Mouse (Mus musculus) forebrain, embryonic 14.5 days (tissue): ENCODE measurements around the gene Ulk4. TPM values are rescaled to one million over a fixed set of nuclear protein-coding genes. Genes with fewer than 3 reads are reported as not detected.
A peak's percentile ranks its signal among the peaks of the same experiment; 100 is the strongest.
"Not testable (repeated sequence)": the region's sequence is repeated elsewhere in the genome, so short reads cannot be mapped to it uniquely, and the experiment has no call there.

Source experiments
- ATAC-seq: fragments of 200-750 bp; cut with Nextera tagmentation; 2 replicates; pipeline ENCODE4 v1.8.0; 2017; ENCODE audit warnings: mild to moderate bottlenecking, moderate library complexity
- DNase-seq: peaks from one replicate; pipeline ENCODE4 v3.0.0-alpha.2; 2015; ENCODE audit warnings: low spot score
- H3K27ac ChIP-seq: fragments of 300-500 bp; sonication (generic); 2 replicates; pipeline ENCODE4 v1.5.1; 2014; ENCODE audit warnings: low read depth, mild to moderate bottlenecking, control low read depth, low read length, moderate library complexity
- H3K27me3 ChIP-seq: fragments of 300-500 bp; sonication (generic); replicated peaks from 2 replicates; pipeline ENCODE4 v1.6.1; 2014; ENCODE audit warnings: low read length, control low read depth, mixed read lengths; ENCODE audit not compliant: control insufficient read depth, insufficient read depth
- H3K36me3 ChIP-seq: fragments of 300-500 bp; sonication (generic); 2 replicates; pipeline ENCODE4 v1.6.1; 2014; ENCODE audit warnings: low read length, control low read depth; ENCODE audit not compliant: control insufficient read depth, insufficient read depth
- H3K4me1 ChIP-seq: fragments of 300-500 bp; sonication (generic); 2 replicates; pipeline ENCODE4 v1.6.1; 2014; ENCODE audit warnings: antibody characterized with exemption, low read length, control low read depth; ENCODE audit not compliant: control insufficient read depth, insufficient read depth
- H3K4me2 ChIP-seq: fragments of 300-500 bp; sonication (generic); 2 replicates; pipeline ENCODE4 v1.6.1; 2014; ENCODE audit warnings: mild to moderate bottlenecking, control low read depth, low read length
- H3K4me3 ChIP-seq: fragments of 300-500 bp; sonication (generic); 2 replicates; pipeline ENCODE4 v1.5.1; 2014; ENCODE audit warnings: low read depth, low read length, control low read depth
- H3K9ac ChIP-seq: fragments of 300-500 bp; sonication (generic); 2 replicates; pipeline ENCODE4 v1.6.1; 2014; ENCODE audit warnings: mild to moderate bottlenecking, low read length, control low read depth, moderate library complexity
- H3K9me3 ChIP-seq: fragments of 300-500 bp; sonication (generic); replicated peaks from 2 replicates; pipeline ENCODE4 v1.6.1; 2016; ENCODE audit warnings: low read length, control low read depth, mixed read lengths; ENCODE audit not compliant: control insufficient read depth
- WGBS: fragments of 180-500 bp; shearing (Covaris S2); extraction: QIAGEN DNeasy Blood & Tissue Kit; methylation state at CpG from one replicate; pipeline ENCODE4 v1.1.7; 2014; 5-methylcytosine and 5-hydroxymethylcytosine counted together
- polyA plus RNA-seq: library from polyadenylated mRNA; unstranded; fragments of >200 nt; fragmentation: Nextera tagmentation; extraction: Ambion mirVana; gene quantifications from 2 replicates; pipeline ENCODE4 v1.2.1, GENCODE M21; 2014

Gene Ulk4
- polyA plus RNA-seq, 1 experiment from 2014 or later: 131 TPM

DNA sequence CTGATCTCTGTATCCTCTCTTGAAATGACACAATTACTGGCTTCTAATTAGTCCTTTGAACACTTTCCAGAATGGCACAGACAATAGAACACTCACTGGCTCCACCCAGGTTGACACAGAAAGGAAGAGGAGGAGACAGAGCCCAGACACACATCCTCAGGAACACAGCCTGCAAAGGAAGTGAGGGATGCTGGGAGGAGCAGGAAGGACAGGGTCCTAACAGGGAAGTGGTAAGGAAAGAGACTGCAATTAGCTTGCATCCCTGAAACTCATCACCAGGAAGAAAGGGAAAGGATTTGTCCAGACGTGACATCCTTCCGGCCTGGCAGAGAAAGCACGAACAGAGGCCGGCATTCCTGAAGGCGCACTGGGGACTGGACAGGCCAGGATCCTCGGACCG lies 218.9 kb downstream of the Ulk4 start:
- Histone ChIP-seq H3K27me3 (no peaks in the 10 kb centered on the region), H3K4me1 (peaks cover 16% of the 10 kb centered on the region), H3K4me2 (no peak overlapping the region), H3K9ac (no peak overlapping the region), H3K9me3 (no peaks in the 10 kb centered on the region), H3K4me3 (no peak overlapping the region), H3K36me3 (no peaks in the 10 kb centered on the region), H3K27ac (no peak overlapping the region)
- DNase-seq: peak; percentile 58
- peak; percentile 59 for ATAC-seq
- 85% methylated on average over 7 of the region's 7 CpGs for whole genome bisulfite sequencing

DNA sequence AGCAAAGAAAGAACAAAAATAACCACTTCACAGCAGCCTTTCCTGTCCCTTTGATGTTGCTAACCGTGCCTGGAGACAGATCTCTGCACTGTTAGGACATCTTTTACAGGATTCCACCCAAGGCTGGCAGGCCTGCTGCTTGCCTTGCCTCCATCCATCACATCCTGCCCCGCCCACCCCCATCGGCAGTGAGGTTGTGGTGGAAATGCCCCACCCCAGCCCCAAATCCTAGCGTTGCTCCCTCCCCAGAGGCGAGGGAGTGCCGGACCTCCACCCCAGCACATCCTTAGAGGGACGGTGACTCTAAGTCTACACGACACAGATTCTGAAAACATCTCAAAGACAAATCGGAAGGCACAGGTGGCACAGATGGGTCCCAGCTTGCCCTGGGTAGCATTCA lies 219.6 kb downstream of the Ulk4 start:
- H3K4me1 ChIP-seq: peaks cover 10% of the 10 kb centered on the region
- WGBS: 67% methylated on average over 9 of the region's 9 CpGs
- H3K9me3 ChIP-seq: no peaks in the 10 kb centered on the region
- DNase-seq (no peak), ATAC-seq (no peak)
- no peak overlapping the region for H3K4me2 ChIP-seq
- no peaks in the 10 kb centered on the region for H3K27me3 ChIP-seq
- no peak overlapping the region for H3K9ac ChIP-seq
- no peak overlapping the region for H3K4me3 ChIP-seq
- no peaks in the 10 kb centered on the region for H3K36me3 ChIP-seq
- H3K27ac ChIP-seq: no peak overlapping the region

DNA sequence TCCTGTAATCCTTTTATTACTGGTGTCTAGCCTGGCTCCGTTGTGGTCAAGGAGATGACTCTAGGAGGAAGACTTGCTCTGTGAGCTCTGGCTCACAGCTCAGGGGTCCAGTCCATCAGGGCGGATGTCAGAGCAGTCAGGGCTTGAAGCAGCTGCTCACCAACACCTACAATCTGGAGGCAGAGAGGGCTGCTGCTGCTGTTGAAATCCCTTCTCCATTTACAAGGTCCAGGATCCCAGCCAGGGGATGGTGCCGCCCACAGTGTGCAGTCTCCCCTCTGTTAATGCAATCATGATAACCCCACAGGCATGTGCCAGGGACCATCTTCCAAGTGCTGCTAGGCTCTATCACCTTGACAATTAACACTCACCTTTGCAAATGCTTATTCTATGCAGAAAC lies 220.5 kb downstream of the Ulk4 start:
- DNase-seq (no peak), ATAC-seq (no peak)
- 91% methylated on average over 3 of the region's 3 CpGs for WGBS
- no peak overlapping the region for H3K4me2 ChIP-seq
- H3K9me3 ChIP-seq: no peaks in the 10 kb centered on the region
- H3K36me3 ChIP-seq: no peaks in the 10 kb centered on the region
- H3K4me1 ChIP-seq: 0 out of 2 replicates have a peak, but pooled peaks cover 2% of the 10 kb centered on the region
- H3K27me3 ChIP-seq: no peaks in the 10 kb centered on the region
- H3K9ac ChIP-seq: no peak overlapping the region
- H3K27ac ChIP-seq: no peak overlapping the region
- H3K4me3 ChIP-seq: no peak overlapping the region

DNA sequence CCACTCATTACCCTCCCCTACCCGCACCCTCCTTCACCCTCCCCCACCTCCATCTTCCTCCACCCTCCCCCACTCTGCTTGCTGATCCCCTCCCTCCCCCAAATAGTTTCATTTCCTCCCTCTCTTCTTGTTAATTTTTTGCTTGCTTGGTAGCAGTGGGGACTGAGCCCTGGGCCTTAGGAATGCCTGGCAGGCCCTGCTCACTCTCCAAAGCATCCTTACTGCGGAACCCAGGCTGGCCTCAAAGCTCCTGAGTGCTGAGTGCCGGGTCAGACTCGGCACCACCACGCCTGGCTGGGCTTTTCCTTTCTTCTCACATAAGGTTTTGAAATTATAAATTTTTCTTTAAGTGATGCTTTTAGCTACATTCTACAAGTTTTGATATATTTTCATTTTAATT lies 221.0 kb downstream of the Ulk4 start:
- Histone ChIP-seq H3K9ac (no peak overlapping the region), H3K4me3 (no peak overlapping the region), H3K27me3 (no peaks in the 10 kb centered on the region), H3K27ac (no peak overlapping the region), H3K4me2 (no peak overlapping the region), H3K9me3 (no peaks in the 10 kb centered on the region), H3K36me3 (no peaks in the 10 kb centered on the region), H3K4me1 (0 out of 2 replicates have a peak, but pooled peaks cover 2% of the 10 kb centered on the region)
- 73% methylated on average over 5 of the region's 5 CpGs for WGBS
- DNase-seq (no peak), ATAC-seq (no peak)

DNA sequence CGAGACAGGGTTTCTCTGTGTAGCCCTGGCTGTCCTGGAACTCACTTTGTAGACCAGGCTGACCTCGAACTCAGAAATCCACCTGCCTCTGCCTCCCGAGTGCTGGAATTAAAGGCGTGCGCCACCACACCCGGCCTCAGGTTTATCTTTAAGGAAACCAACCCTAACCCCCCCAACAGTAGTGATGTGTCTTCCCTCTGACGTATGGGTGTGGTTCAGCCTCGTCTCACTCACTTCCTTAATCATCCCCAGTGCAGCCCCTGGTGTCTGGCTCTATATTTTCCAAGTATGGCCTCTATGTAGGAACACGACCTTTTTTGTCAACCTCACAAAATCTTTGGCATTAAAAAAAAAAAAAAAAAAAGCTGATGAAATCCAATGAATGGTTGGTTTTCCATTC lies 231.3 kb downstream of the Ulk4 start:
- H3K4me3 ChIP-seq, H3K9me3 ChIP-seq, DNase-seq, H3K4me1 ChIP-seq, ATAC-seq, H3K27ac ChIP-seq, H3K9ac ChIP-seq, H3K27me3 ChIP-seq, H3K4me2 ChIP-seq, H3K36me3 ChIP-seq: not testable (repeated sequence)
- 87% methylated on average over 9 of the region's 9 CpGs for WGBS

DNA sequence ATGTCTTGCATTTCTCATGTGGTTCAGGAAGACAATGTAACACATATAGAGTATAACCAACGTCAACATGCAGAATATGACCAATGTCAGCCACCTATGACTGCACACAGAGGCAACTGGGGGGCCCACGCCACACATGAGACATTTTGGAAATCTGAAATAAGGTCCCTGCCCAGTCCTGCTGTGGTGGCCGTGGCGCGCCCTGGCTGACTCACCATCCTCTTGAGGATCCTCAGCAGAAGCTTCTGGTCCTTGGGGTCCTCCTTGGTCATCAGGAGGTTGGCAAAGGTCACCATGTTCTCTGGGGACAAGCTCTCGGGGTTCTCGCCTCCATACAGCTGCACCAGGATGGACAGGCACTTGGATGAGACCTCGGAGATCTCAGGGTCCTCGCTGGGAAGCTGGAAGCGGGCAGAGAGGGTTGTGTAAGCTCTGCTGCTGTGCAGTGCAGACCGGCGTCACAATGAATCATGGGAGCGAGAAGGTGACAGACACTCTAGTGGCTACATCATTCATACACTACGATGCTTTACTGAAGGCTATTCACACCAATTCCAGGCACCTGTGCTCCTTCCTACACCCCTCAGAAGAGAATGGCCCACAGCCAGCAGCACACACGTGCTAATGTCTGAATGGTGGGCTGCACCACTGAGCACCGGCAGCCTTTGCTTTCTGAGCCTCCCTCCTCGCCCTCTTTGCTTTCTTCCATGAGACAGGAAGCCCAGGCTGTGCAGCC lies 232.4 kb downstream of the Ulk4 start:
- Histone ChIP-seq H3K9ac (peak overlapping the region; percentile 32; the same call in 1 of the 2 replicates), H3K27ac (peak overlapping the region; percentile 71), H3K27me3 (no peaks in the 10 kb centered on the region), H3K4me2 (no peak overlapping the region), H3K36me3 (no peaks in the 10 kb centered on the region), H3K4me3 (no peak overlapping the region), H3K4me1 (peaks cover 4% of the 10 kb centered on the region; the same call in 1 of the 2 replicates), H3K9me3 (no peaks in the 10 kb centered on the region)
- peak; percentile 67 for DNase-seq
- peak; percentile 77 for ATAC-seq
- WGBS: 72% methylated on average over 17 of the region's 17 CpGs

DNA sequence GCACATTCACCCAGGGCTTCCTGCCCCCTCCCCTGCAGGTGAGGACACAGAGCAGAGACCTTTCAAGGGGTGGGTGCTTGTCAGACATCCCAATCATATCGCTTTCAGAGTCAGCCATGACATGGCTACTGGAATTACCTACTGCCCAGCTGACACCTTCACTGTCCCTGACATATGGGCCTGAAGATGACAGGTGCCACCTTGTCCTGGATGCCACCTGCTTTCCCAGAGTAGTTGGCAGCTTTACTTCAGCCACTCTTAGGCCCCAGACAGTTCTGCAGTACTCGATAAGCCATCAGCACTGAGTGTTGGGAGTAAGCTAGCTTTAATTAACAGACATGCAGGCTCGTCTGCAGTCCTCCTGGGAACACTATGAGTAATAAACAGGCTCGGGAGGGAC lies 234.0 kb downstream of the Ulk4 start:
- 80% methylated on average over 4 of the region's 4 CpGs for WGBS
- Histone ChIP-seq H3K9me3 (no peaks in the 10 kb centered on the region), H3K27me3 (no peaks in the 10 kb centered on the region), H3K27ac (no peak overlapping the region), H3K4me3 (no peak overlapping the region), H3K4me1 (peaks cover 9% of the 10 kb centered on the region), H3K36me3 (no peaks in the 10 kb centered on the region), H3K9ac (no peak overlapping the region), H3K4me2 (no peak overlapping the region)
- DNase-seq (no peak), ATAC-seq (no peak)

DNA sequence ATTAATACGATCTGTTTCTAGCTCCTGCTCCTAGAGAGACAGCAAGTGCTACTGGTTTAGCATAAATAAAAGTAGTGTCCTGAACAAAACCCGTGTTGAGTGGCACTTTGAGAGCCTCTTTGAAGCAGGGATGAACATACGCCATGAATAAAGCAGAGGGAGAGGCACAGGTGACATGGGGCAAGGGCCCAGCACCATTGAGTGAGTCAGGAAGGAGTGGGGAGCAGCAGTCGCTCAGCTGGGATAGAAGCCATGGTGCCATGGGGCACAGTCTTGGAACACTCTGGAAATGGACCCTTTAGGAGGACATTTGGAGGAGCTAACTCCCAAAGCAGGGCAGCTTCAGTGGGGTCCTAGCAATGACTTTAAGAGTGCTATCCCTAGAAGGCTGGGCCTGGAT lies 238.6 kb downstream of the Ulk4 start:
- H3K36me3 ChIP-seq: no peaks in the 10 kb centered on the region
- H3K4me2 ChIP-seq: no peak overlapping the region
- peak overlapping the region; percentile 22 for H3K27ac ChIP-seq
- H3K9me3 ChIP-seq: no peaks in the 10 kb centered on the region
- 50% methylated on average over 4 of the region's 4 CpGs for WGBS
- ATAC-seq (no peak), DNase-seq (no peak)
- no peak overlapping the region for H3K4me3 ChIP-seq
- no peak overlapping the region for H3K9ac ChIP-seq
- peaks cover 11% of the 10 kb centered on the region for H3K4me1 ChIP-seq
- H3K27me3 ChIP-seq: no peaks in the 10 kb centered on the region

DNA sequence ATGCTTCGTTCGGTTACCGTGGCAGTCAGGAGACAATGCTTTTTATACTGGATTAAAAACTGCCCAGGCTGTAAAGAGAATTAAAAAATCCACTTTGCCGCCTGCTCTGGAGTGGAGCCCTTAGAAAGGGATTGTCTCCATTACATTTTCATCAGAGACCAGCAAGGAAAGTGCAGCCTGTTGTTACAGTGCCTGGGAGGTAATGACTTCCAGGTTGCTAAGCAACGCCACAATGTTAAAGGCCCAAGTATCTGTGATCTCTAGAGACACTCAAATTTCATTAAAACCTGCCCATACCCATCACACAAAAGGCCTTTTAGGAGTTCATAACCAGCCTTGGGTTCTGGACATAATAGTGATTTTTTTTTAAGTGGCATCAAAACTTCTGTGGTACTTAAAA lies 239.0 kb downstream of the Ulk4 start:
- WGBS: 25% methylated on average over 5 of the region's 5 CpGs
- DNase-seq (peak; percentile 68), ATAC-seq (peak; percentile 48; the same call in 1 of the 2 replicates)
- Histone ChIP-seq H3K9me3 (no peaks in the 10 kb centered on the region), H3K27ac (peak overlapping the region; percentile 22; the same call in 1 of the 2 replicates), H3K9ac (no peak overlapping the region), H3K27me3 (no peaks in the 10 kb centered on the region), H3K36me3 (no peaks in the 10 kb centered on the region), H3K4me1 (peaks cover 11% of the 10 kb centered on the region), H3K4me2 (no peak overlapping the region), H3K4me3 (no peak overlapping the region)
